Mouse (Mus musculus) liver, postnatal 0 days (tissue): Measurements from ENCODE around the gene Slit3. TPM values are rescaled to one million over a fixed set of nuclear protein-coding genes. Genes with fewer than 3 reads are reported as not detected.

Experiments
- ATAC-seq: fragments of 200-750 bp; cut with Nextera tagmentation; 2 replicates; pipeline ENCODE4 v1.8.0; 2017; ENCODE audit warnings: mild to moderate bottlenecking, moderate library complexity
- DNase-seq: peaks from one replicate; pipeline ENCODE4 v3.0.0-alpha.2; 2016
- H3K27ac ChIP-seq: fragments of 300-500 bp; sonication (generic); 2 replicates; pipeline ENCODE4 v1.5.1; 2014; ENCODE audit warnings: antibody characterized with exemption, moderate library complexity, mild to moderate bottlenecking, low read depth
- H3K27me3 ChIP-seq: fragments of 300-500 bp; sonication (generic); 2 replicates; pipeline ENCODE4 v1.6.1; 2014; ENCODE audit warnings: low read length, control low read depth, mixed read lengths; ENCODE audit not compliant: insufficient read depth
- H3K36me3 ChIP-seq: fragments of 300-500 bp; sonication (generic); replicated peaks from 2 replicates; pipeline ENCODE4 v1.6.1; 2014; ENCODE audit warnings: mild to moderate bottlenecking, control low read depth, low read length, moderate library complexity, mixed read lengths; ENCODE audit not compliant: insufficient read depth
- H3K4me1 ChIP-seq: fragments of 300-500 bp; sonication (generic); 2 replicates; pipeline ENCODE4 v1.6.1; 2014; ENCODE audit warnings: antibody characterized with exemption, mild to moderate bottlenecking, control low read depth; ENCODE audit not compliant: insufficient read depth
- H3K4me2 ChIP-seq: fragments of 300-500 bp; sonication (generic); 2 replicates; pipeline ENCODE4 v1.6.1; 2014; ENCODE audit warnings: low read depth, mild to moderate bottlenecking, low read length, moderate library complexity, mixed read lengths
- H3K4me3 ChIP-seq: fragments of 300-500 bp; sonication (generic); 2 replicates; pipeline ENCODE4 v1.5.1; 2014; ENCODE audit warnings: low read depth, low read length
- H3K9ac ChIP-seq: fragments of 300-500 bp; sonication (generic); replicated peaks from 2 replicates; pipeline ENCODE4 v1.6.1; 2014; ENCODE audit warnings: mild to moderate bottlenecking, moderate library complexity
- H3K9me3 ChIP-seq: fragments of 300-500 bp; sonication (generic); 2 replicates; pipeline ENCODE4 v1.6.1; 2016; ENCODE audit warnings: mild to moderate bottlenecking, control low read depth, low read length, mixed read lengths
- CTCF ChIP-seq: sonication (generic); IDR thresholded peaks from 2 replicates; pipeline ENCODE4 v1.5.1; 2016; ENCODE audit warnings: antibody characterized with exemption, low read depth
- EP300 ChIP-seq: IDR thresholded peaks from 2 replicates; pipeline ENCODE4 v1.6.1; 2016; ENCODE audit warnings: antibody characterized with exemption, low read depth, mild to moderate bottlenecking
- WGBS: fragments of 180-500 bp; shearing (Covaris S2); extraction: QIAGEN DNeasy Blood & Tissue Kit; methylation state at CpG from one replicate; pipeline ENCODE4 v1.1.7; 2014; ENCODE audit not compliant: insufficient replicate concordance; 5-methylcytosine and 5-hydroxymethylcytosine counted together
- polyA plus RNA-seq: library from polyadenylated mRNA; unstranded; fragments of >200 nt; fragmentation: Nextera tagmentation; extraction: Ambion mirVana; gene quantifications from 2 replicates; pipeline ENCODE4 v1.2.1, GENCODE M21; 2015

Gene Slit3
- polyA plus RNA-seq, 1 experiment from 2014 or later = 0.20 TPM

- Histone ChIP-seq H3K36me3 (no peaks in the 10 kb centered on the region), H3K9ac (no peak overlapping the region)
- no peak for TF ChIP-seq EP300
Measured at GRCm38 (mm10) chr11:35331476-35331875, 210.5 kb downstream of the Slit3 start.

DNA sequence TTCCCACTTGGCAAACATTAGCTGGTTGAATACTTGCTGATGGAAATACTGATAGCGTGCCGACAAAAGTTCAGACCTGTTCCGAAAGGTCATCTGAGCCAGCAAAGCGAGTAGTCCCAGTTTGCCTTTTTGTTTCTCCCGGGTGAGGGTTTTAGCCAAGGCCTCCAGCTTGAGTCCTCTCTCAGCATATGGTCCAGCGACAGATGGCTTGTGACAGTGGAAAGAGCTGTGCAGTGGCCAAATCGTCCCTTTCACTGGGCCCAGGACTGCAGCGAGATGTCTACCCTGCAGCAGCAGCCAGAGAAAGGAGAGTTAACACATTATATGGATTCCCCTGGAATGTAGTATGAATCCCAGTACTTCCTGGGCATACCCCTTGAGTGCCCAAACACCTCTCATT lies 215.5 kb downstream of the Slit3 start:
- Histone ChIP-seq H3K9me3 (no peaks in the 10 kb centered on the region), H3K4me1 (no peaks in the 10 kb centered on the region), H3K27me3 (no peaks in the 10 kb centered on the region), H3K4me3 (no peak overlapping the region), H3K36me3 (no peaks in the 10 kb centered on the region), H3K27ac (no peak overlapping the region), H3K4me2 (no peak overlapping the region), H3K9ac (no peak overlapping the region)
- WGBS = 68% methylated on average over 8 of the region's 8 CpGs
- TF ChIP-seq EP300 = no peak
- no peak for TF ChIP-seq CTCF
- DNase-seq = no peak
- no peak for ATAC-seq

More at GRCm38 (mm10) chr11:35331476-35331875, 210.5 kb downstream of the Slit3 start:
- H3K9me3 ChIP-seq = no peaks in the 10 kb centered on the region
- H3K27ac ChIP-seq = no peak overlapping the region
- 67% methylated on average over 3 of the region's 3 CpGs for WGBS
- no peak overlapping the region for H3K4me3 ChIP-seq
- no peak for ATAC-seq
- H3K4me2 ChIP-seq = no peak overlapping the region
- H3K27me3 ChIP-seq = no peaks in the 10 kb centered on the region
- no peaks in the 10 kb centered on the region for H3K4me1 ChIP-seq
- DNase-seq = no peak

DNA sequence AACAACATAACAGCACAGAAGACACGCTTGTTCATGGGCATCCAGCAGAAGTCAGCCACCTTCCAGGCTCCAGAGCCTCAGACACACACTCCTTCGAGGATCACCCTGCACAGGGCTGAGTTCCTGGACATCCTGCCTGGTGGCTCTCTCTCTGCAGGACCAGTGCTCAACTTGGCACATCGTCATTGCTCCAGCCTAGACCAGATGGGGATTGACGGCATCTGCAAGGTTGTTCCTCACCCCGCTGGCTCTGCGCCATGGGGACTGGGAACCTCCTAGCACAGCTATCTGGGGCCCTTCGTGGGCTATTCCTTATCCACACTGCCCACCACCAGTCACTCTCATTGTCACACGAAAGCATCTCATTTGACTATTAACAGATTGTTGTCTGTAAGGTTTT lies 216.5 kb downstream of the Slit3 start:
- Histone ChIP-seq H3K9ac (no peak overlapping the region), H3K36me3 (no peaks in the 10 kb centered on the region), H3K4me2 (no peak overlapping the region), H3K4me1 (no peaks in the 10 kb centered on the region), H3K27me3 (no peaks in the 10 kb centered on the region), H3K27ac (no peak overlapping the region), H3K9me3 (no peaks in the 10 kb centered on the region), H3K4me3 (no peak overlapping the region)
- TF ChIP-seq EP300 = no peak
- TF ChIP-seq CTCF = no peak
- WGBS = 73% methylated on average over 8 of the region's 8 CpGs
- DNase-seq (no peak), ATAC-seq (no peak)

DNA sequence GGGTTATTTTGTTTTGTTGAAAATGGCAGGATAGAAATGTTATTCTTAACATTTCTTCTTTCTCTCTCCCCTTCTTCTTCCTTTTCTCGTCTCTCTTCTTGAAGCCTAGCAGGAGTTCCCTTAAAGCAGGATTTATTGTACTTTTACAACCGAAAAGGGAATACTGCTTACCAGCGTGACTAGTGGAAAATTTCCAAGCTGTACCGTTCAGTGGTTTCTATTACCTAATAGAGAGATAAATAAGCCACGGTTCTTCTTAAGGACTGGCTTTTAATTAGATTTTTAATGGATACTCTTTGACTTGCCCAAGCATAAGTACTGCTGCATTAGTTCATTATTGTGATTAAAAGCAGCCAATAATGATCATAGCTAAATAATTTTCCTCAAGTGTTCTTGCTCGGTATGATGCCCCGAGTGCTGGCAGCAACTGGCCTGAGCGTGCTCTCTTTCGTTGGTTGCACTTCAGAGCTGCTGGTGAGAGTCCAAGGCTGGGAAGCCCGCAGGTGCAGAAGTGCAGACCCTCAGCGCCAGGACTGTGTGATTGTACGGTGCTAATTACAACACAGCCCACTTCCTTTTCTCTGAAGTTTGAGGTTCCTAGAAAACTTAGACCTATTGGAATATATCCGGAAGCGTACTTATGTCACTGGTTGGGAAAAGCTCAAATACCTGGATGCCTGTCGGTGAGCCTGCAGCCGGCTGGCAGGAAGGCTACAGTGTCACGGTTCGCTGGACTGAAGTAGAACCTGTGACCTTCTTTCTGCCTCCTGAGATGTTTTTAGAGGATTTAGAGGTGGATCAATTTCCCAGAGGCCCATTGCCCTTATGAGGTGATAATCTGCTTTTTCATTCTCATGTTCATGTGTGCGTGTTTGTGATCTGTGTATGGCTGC lies 217.1 kb downstream of the Slit3 start:
- H3K27ac ChIP-seq = no peak overlapping the region
- no peak for DNase-seq
- 76% methylated on average over 19 of the region's 19 CpGs for WGBS
- no peaks in the 10 kb centered on the region for H3K27me3 ChIP-seq
- TF ChIP-seq CTCF = no peak
- TF ChIP-seq EP300 = no peak
- no peak overlapping the region for H3K9ac ChIP-seq
- H3K4me1 ChIP-seq = no peaks in the 10 kb centered on the region
- no peak for ATAC-seq
- no peaks in the 10 kb centered on the region for H3K36me3 ChIP-seq
- H3K9me3 ChIP-seq = no peaks in the 10 kb centered on the region
- no peak overlapping the region for H3K4me3 ChIP-seq
- H3K4me2 ChIP-seq = no peak overlapping the region

DNA sequence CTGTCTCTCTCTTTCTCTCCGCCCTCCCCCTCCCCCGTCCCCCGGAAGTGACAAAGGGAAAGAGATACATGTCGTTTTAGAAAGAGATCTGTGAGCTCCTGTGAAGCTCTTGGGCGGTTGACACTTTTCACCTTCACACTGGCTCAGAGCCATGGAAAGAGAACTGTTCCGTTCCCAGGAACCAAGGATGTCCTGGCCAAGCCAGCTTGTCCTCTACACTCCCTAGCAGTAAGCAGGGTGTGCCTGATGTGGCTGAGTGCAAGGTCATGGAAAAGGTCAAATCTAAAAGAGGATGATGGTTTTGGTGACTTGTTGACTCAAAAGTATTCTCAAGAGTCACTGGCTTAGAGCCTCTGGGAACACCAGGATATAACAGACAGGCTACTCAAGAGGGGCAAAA lies 219.7 kb downstream of the Slit3 start:
- TF ChIP-seq CTCF (no peak), EP300 (no peak)
- no peak overlapping the region for H3K4me3 ChIP-seq
- DNase-seq = no peak
- H3K27ac ChIP-seq = no peak overlapping the region
- no peak for ATAC-seq
- no peaks in the 10 kb centered on the region for H3K27me3 ChIP-seq
- no peak overlapping the region for H3K4me2 ChIP-seq
- no peaks in the 10 kb centered on the region for H3K9me3 ChIP-seq
- H3K4me1 ChIP-seq = no peaks in the 10 kb centered on the region
- H3K36me3 ChIP-seq = no peaks in the 10 kb centered on the region
- no peak overlapping the region for H3K9ac ChIP-seq
- WGBS = 60% methylated on average over 6 of the region's 6 CpGs

DNA sequence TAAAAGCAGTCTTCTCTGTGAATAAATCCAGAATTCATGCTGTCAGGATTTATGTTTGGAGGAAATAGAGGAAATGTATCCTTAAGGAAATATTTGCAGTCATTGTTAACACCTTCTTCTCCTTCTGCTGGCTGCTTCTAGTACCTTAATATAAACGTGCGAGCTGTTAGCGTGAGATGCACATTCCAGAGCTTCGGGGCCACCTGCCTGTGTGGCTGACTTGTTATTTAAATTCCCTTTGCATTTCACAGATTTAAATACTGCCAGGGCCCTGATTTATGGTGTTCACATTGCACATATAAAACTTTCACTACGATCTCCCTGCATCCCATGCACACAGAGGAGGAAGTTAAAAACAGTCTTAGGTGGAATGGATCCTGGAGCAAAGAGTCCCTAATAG lies 221.5 kb downstream of the Slit3 start:
- TF ChIP-seq EP300 (no peak), CTCF (no peak)
- H3K4me3 ChIP-seq = no peak overlapping the region
- ATAC-seq (no peak), DNase-seq (no peak)
- H3K27ac ChIP-seq = no peak overlapping the region
- no peaks in the 10 kb centered on the region for H3K4me1 ChIP-seq
- H3K9me3 ChIP-seq = no peaks in the 10 kb centered on the region
- H3K9ac ChIP-seq = no peak overlapping the region
- no peak overlapping the region for H3K4me2 ChIP-seq
- H3K36me3 ChIP-seq = no peaks in the 10 kb centered on the region
- WGBS = 67% methylated on average over 5 of the region's 5 CpGs
- H3K27me3 ChIP-seq = no peaks in the 10 kb centered on the region
